Mouse (Mus musculus) layer of hippocampus, postnatal 14 days (tissue): ENCODE results near the gene Bub1b. TPM values are rescaled to one million over a fixed set of nuclear protein-coding genes. Genes with fewer than 3 reads are reported as not detected.

Source experiments
- DNase-seq, 2 experiments: peaks; one replicate each; pipeline ENCODE4 v3.0.0; 2021 to 2022; ENCODE audit warnings: low spot score in 2 of 2, mixed read lengths in 1 of 2
- total RNA-seq, 2 experiments: library from RNA; stranded (reverse); gene quantifications; 2 replicates each; pipeline ENCODE4 v1.2.3; 2021

Gene Bub1b
- total RNA-seq, 2 experiments from 2014 or later, result 2.7 to 2.9 TPM

- DNase-seq, result peak; percentile 26 to 34
These were observed 66.1 kb downstream of the Bub1b start for GRCm38 (mm10) chr2:118663804-118664766.

GRCm38 (mm10) chr2:118664975-118665516, 67.0 kb downstream of the Bub1b start:
- no peak for DNase-seq

- DNase-seq, result no peak
These were observed 67.6 kb downstream of the Bub1b start for GRCm38 (mm10) chr2:118665616-118666015.

GRCm38 (mm10) chr2:118667181-118667580, 69.2 kb downstream of the Bub1b start:
- DNase-seq, result no peak

GRCm38 (mm10) chr2:118669245-118669644, 71.2 kb downstream of the Bub1b start:
- DNase-seq, result no peak

GRCm38 (mm10) chr2:118669785-118670184, 71.8 kb downstream of the Bub1b start:
- DNase-seq, result no peak

GRCm38 (mm10) chr2:118671728-118672127, 73.7 kb downstream of the Bub1b start:
- no peak for DNase-seq

GRCm38 (mm10) chr2:118673686-118674465, 75.9 kb downstream of the Bub1b start:
- no peak for DNase-seq

- no peak for DNase-seq
These were observed 76.5 kb downstream of the Bub1b start for GRCm38 (mm10) chr2:118674500-118674899.

GRCm38 (mm10) chr2:118676839-118677741, 79.1 kb downstream of the Bub1b start:
- no peak for DNase-seq

- no peak for DNase-seq
These were observed 79.8 kb downstream of the Bub1b start for GRCm38 (mm10) chr2:118677817-118678216.

- DNase-seq, result no peak
These were observed 81.6 kb downstream of the Bub1b start for GRCm38 (mm10) chr2:118679577-118679976.

GRCm38 (mm10) chr2:118680926-118681325, 82.9 kb downstream of the Bub1b start:
- DNase-seq, result no peak

GRCm38 (mm10) chr2:118682544-118683260, 84.7 kb downstream of the Bub1b start:
- no peak for DNase-seq

- DNase-seq, result no peak
These were observed 87.1 kb downstream of the Bub1b start for GRCm38 (mm10) chr2:118685088-118685487.

- DNase-seq, result no peak
These were observed 88.7 kb downstream of the Bub1b start for GRCm38 (mm10) chr2:118686693-118687092.

GRCm38 (mm10) chr2:118687791-118688190, 89.8 kb downstream of the Bub1b start:
- DNase-seq, result no peak

GRCm38 (mm10) chr2:118689875-118690274, 91.9 kb downstream of the Bub1b start:
- no peak for DNase-seq
